Comparison of ENCODE assay signal across 14 mouse cellular contexts in the genomic region with DNA sequence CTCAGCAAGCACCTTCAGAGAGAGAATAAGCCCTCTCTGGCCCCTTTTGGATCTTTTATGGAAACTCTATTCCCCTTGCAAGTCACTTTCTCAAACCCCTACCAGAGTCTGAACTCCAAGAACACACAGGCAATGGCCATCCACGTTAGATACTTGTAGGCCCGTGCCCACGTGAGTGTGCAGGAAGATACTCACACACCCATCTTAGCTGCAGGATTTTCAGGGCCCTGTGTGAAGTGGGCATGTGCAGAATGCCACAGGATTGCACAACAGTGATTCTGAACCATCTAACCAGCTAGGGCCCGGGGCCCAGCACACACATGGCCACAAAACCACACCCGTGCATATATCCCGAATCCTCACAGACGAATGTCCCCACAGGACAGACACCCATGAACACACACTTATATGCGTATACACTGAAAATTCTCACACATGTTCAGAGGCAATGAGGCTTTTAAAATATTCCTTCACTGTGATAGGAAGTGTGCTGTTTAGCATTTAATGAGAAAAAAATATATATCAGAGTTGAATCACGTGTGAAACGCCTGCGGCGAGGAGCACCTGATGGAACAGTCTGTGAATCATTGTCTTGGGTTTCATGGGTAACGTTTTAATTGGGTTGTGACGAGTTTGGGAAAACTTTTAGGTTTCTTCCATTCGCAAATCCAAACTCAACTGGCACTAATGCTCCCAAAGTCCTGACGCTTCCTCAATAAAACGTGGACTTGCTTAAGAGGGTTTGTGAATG. TPM values are rescaled to one million over a fixed set of nuclear protein-coding genes. Genes with fewer than 3 reads are reported as not detected.
DNase-seq lines count a peak whose midpoint lies in the region; ATAC-seq and TF ChIP-seq lines count a peak whose summit lies in the region.
"Had no signal": no experiment of that assay in that cellular context is flagged by ENCODE, and none has a peak within 500 bp of the region (broad histone marks: within the 10 kb centered on the region; RNA-seq: fewer than 3 reads in every experiment).

No protein-coding gene starts in this region.

- DNase-seq in kidney, adult 2 months = peak; percentile 33
- no peak for DNase-seq in kidney, postnatal 25 days
- no peak for DNase-seq in neural tube, embryonic 10.5 days (ENCODE audit: extremely low spot score, low spot score)
- no peak for DNase-seq in ovary, postnatal 36 days (ENCODE audit: low spot score)
- DNase-seq: gastrocnemius, postnatal 36 days; liver, embryonic 13.5 days; right cerebral cortex, postnatal 25 days had no signal

- WGBS in kidney, adult 2 months = 80% methylated on average over 17 of the region's 17 CpGs
- WGBS in neural tube, embryonic 13.5 days = 87% methylated on average over 17 of the region's 17 CpGs
- 88% methylated on average over 17 of the region's 17 CpGs for WGBS in hindbrain, embryonic 15.5 days
- WGBS in neural tube, embryonic 15.5 days = 88% methylated on average over 17 of the region's 17 CpGs
- WGBS in intestine, embryonic 16.5 days = 86% methylated on average over 17 of the region's 17 CpGs

- TF ChIP-seq CTCF in kidney, adult 2 months (conservative IDR thresholded peaks at IDR 0.05; ENCODE audit: insufficient read depth, insufficient read length, low read depth, low read length) = no peak

- no peak overlapping the region for H3K4me3 ChIP-seq in kidney, adult 2 months (ENCODE audit: insufficient read depth, low read depth, low read length)
- H3K4me3 ChIP-seq in neural tube, embryonic 13.5 days = no peak overlapping the region
- no peak overlapping the region for H3K4me3 ChIP-seq in hindbrain, embryonic 15.5 days
- no peak overlapping the region for H3K4me3 ChIP-seq in neural tube, embryonic 15.5 days (replicated peaks)
- H3K4me3 ChIP-seq in intestine, embryonic 16.5 days (ENCODE audit: low read length) = no peak overlapping the region
- H3K4me3 ChIP-seq: embryonic facial prominence, embryonic 13.5 days; liver, embryonic 13.5 days had no signal

- no peak overlapping the region for H3K9ac ChIP-seq in neural tube, embryonic 13.5 days
- no peak overlapping the region for H3K9ac ChIP-seq in hindbrain, embryonic 15.5 days
- H3K9ac ChIP-seq in neural tube, embryonic 15.5 days (replicated peaks) = no peak overlapping the region
- H3K9ac ChIP-seq in intestine, embryonic 16.5 days (ENCODE audit: low read depth, low read length) = no peak overlapping the region
- H3K9ac ChIP-seq: embryonic facial prominence, embryonic 13.5 days; liver, embryonic 13.5 days had no signal

- peaks cover 4% of the 10 kb centered on the region; the same call in 1 of the 2 replicates for H3K4me1 ChIP-seq in kidney, adult 2 months (ENCODE audit: control insufficient read depth, insufficient read depth, low read length)
- H3K4me1 ChIP-seq in neural tube, embryonic 13.5 days (replicated peaks) = peaks cover 44% of the 10 kb centered on the region
- peaks cover 41% of the 10 kb centered on the region for H3K4me1 ChIP-seq in hindbrain, embryonic 15.5 days (replicated peaks)
- H3K4me1 ChIP-seq in neural tube, embryonic 15.5 days = peaks cover 39% of the 10 kb centered on the region
- H3K4me1 ChIP-seq in intestine, embryonic 16.5 days (ENCODE audit: control insufficient read depth, insufficient read depth, low read length) = peaks cover 15% of the 10 kb centered on the region

- no peak for ATAC-seq in neural tube, embryonic 13.5 days (ENCODE audit: low read depth)
- no peak for ATAC-seq in hindbrain, embryonic 15.5 days (ENCODE audit: low FRiP score, low read depth)
- no peak for ATAC-seq in neural tube, embryonic 15.5 days (ENCODE audit: low FRiP score)
- ATAC-seq in intestine, embryonic 16.5 days = no peak
- ATAC-seq: CD4-positive, CD25-positive, alpha-beta regulatory T cell, adult 4 months; inflammation-experienced regulatory T-cells, adult 6 months had no signal

- no peaks in the 10 kb centered on the region for H3K27me3 ChIP-seq in kidney, adult 2 months (replicated peaks; ENCODE audit: control insufficient read depth, insufficient read depth, low read length)
- H3K27me3 ChIP-seq in neural tube, embryonic 13.5 days = no peaks in the 10 kb centered on the region
- no peaks in the 10 kb centered on the region for H3K27me3 ChIP-seq in hindbrain, embryonic 15.5 days
- no peaks in the 10 kb centered on the region for H3K27me3 ChIP-seq in neural tube, embryonic 15.5 days (replicated peaks)
- H3K27me3 ChIP-seq in intestine, embryonic 16.5 days (replicated peaks; ENCODE audit: control insufficient read depth, insufficient read depth, low read length) = no peaks in the 10 kb centered on the region
- H3K27me3 ChIP-seq: embryonic facial prominence, embryonic 13.5 days; liver, embryonic 13.5 days had no signal

- H3K4me2 ChIP-seq in neural tube, embryonic 13.5 days = no peak overlapping the region
- H3K4me2 ChIP-seq in hindbrain, embryonic 15.5 days = no peak overlapping the region
- H3K4me2 ChIP-seq in neural tube, embryonic 15.5 days = no peak overlapping the region
- no peak overlapping the region for H3K4me2 ChIP-seq in intestine, embryonic 16.5 days (ENCODE audit: low read depth, low read length)
- H3K4me2 ChIP-seq: embryonic facial prominence, embryonic 13.5 days; liver, embryonic 13.5 days had no signal

- no peaks in the 10 kb centered on the region for H3K9me3 ChIP-seq in neural tube, embryonic 13.5 days
- H3K9me3 ChIP-seq in hindbrain, embryonic 15.5 days = no peaks in the 10 kb centered on the region
- no peaks in the 10 kb centered on the region for H3K9me3 ChIP-seq in neural tube, embryonic 15.5 days (replicated peaks)
- no peaks in the 10 kb centered on the region for H3K9me3 ChIP-seq in intestine, embryonic 16.5 days (ENCODE audit: control insufficient read depth, low read length)
- H3K9me3 ChIP-seq: embryonic facial prominence, embryonic 13.5 days; liver, embryonic 13.5 days had no signal

- H3K27ac ChIP-seq in kidney, adult 2 months (ENCODE audit: insufficient read depth, low read depth, low read length) = 0 out of 2 replicates have a peak overlapping the region, but pooled peaks have one; percentile 6
- H3K27ac ChIP-seq in neural tube, embryonic 13.5 days (replicated peaks) = peak overlapping the region; percentile 82
- peak overlapping the region; percentile 70; the same call in 1 of the 2 replicates for H3K27ac ChIP-seq in hindbrain, embryonic 15.5 days (replicated peaks)
- peak overlapping the region; percentile 35; the same call in 1 of the 2 replicates for H3K27ac ChIP-seq in neural tube, embryonic 15.5 days (replicated peaks)
- no peak overlapping the region for H3K27ac ChIP-seq in intestine, embryonic 16.5 days (ENCODE audit: low read length)
- H3K27ac ChIP-seq: embryonic facial prominence, embryonic 13.5 days; liver, embryonic 13.5 days had no signal

- H3K36me3 ChIP-seq in kidney, adult 2 months (ENCODE audit: control insufficient read depth, insufficient read depth, low read length) = no peaks in the 10 kb centered on the region
- no peaks in the 10 kb centered on the region for H3K36me3 ChIP-seq in neural tube, embryonic 13.5 days
- no peaks in the 10 kb centered on the region for H3K36me3 ChIP-seq in hindbrain, embryonic 15.5 days
- H3K36me3 ChIP-seq in neural tube, embryonic 15.5 days = no peaks in the 10 kb centered on the region
- H3K36me3 ChIP-seq in intestine, embryonic 16.5 days (ENCODE audit: control insufficient read depth, insufficient read depth, low read length) = no peaks in the 10 kb centered on the region
- H3K36me3 ChIP-seq: embryonic facial prominence, embryonic 13.5 days; liver, embryonic 13.5 days had no signal

- no peak for TF ChIP-seq POLR2A in kidney, adult 2 months (IDR thresholded peaks at IDR 0.05; ENCODE audit: low read depth, low read length)

RNA-seq across cellular contexts. Expression of a gene that starts 24.0 kb away (rescaled TPM):
- polyA plus RNA-seq in kidney, adult 2 months (2012; rRNA removed) = 14.2 TPM in 2 replicates
- 91.4 and 94.3 TPM in 2 replicates for polyA plus RNA-seq in neural tube, embryonic 13.5 days (2015; fragmentation: Nextera tagmentation; extraction: Ambion mirVana)
- polyA plus RNA-seq in hindbrain, embryonic 15.5 days (2015; fragmentation: Nextera tagmentation; extraction: Ambion mirVana) = 58.2 and 60.4 TPM in 2 replicates
- polyA plus RNA-seq in neural tube, embryonic 15.5 days (2015; fragmentation: Nextera tagmentation; extraction: Ambion mirVana) = 60.3 and 69.0 TPM in 2 replicates
- polyA plus RNA-seq in intestine, embryonic 16.5 days (2015; fragmentation: Nextera tagmentation; extraction: Ambion mirVana) = 63.7 and 67.4 TPM in 2 replicates
- polyA plus RNA-seq: inflammation-experienced regulatory T-cells, adult 6 months had no signal
